Mouse (Mus musculus) layer of hippocampus, adult 9-11 months (tissue): ENCODE measurements at regions not wholly inside any gene's neighbourhood (a gene's known extent, or its start where the extent isn't known, plus 50 kb on each side); places are given as distances from the start of the nearest gene placed in this dataset.

ENCODE experiments used
- DNase-seq: peaks from one replicate; pipeline ENCODE4 v3.0.0; 2022

GRCm38 (mm10) chr3:121902246-121902645 lies 50.1 kb upstream of the Arhgap29 start:
- DNase-seq, result no peak

- DNase-seq, result no peak
Observed at GRCm38 (mm10) chr3:121900429-121900844, 51.9 kb upstream of the Arhgap29 start.

GRCm38 (mm10) chr3:121897821-121898574 lies 54.3 kb upstream of the Arhgap29 start:
- no peak for DNase-seq

GRCm38 (mm10) chr3:121893606-121894005 lies 58.7 kb upstream of the Arhgap29 start:
- no peak for DNase-seq

- no peak for DNase-seq
Observed at GRCm38 (mm10) chr3:121892675-121893074, 59.7 kb upstream of the Arhgap29 start.

GRCm38 (mm10) chr3:121891338-121891737 lies 61.0 kb upstream of the Arhgap29 start:
- no peak for DNase-seq

- DNase-seq, result peak; percentile 31
Observed at GRCm38 (mm10) chr3:121890563-121890962, 61.8 kb upstream of the Arhgap29 start.

- DNase-seq, result no peak
Observed at GRCm38 (mm10) chr3:121886870-121887605, 65.3 kb upstream of the Arhgap29 start.

GRCm38 (mm10) chr3:121886309-121886708 lies 66.0 kb upstream of the Arhgap29 start:
- DNase-seq, result no peak

GRCm38 (mm10) chr3:121885265-121886178 lies 66.8 kb upstream of the Arhgap29 start:
- DNase-seq, result no peak

- DNase-seq, result peak; percentile 92
Observed at GRCm38 (mm10) chr3:121884328-121885248, 67.8 kb upstream of the Arhgap29 start.

GRCm38 (mm10) chr3:121880355-121880754 lies 65.3 kb upstream of the Abcd3 start:
- no peak for DNase-seq

GRCm38 (mm10) chr3:121875072-121875471 lies 60.0 kb upstream of the Abcd3 start:
- DNase-seq, result no peak

GRCm38 (mm10) chr3:121874576-121874975 lies 59.5 kb upstream of the Abcd3 start:
- DNase-seq, result no peak

- no peak for DNase-seq
Observed at GRCm38 (mm10) chr3:121873572-121873971, 58.5 kb upstream of the Abcd3 start.

GRCm38 (mm10) chr3:121872685-121873084 lies 57.6 kb upstream of the Abcd3 start:
- no peak for DNase-seq

GRCm38 (mm10) chr3:121871795-121872194 lies 56.7 kb upstream of the Abcd3 start:
- no peak for DNase-seq

- DNase-seq, result peak; percentile 8
Observed at GRCm38 (mm10) chr3:121870726-121871125, 55.6 kb upstream of the Abcd3 start.

- peak; percentile 42 for DNase-seq
Observed at GRCm38 (mm10) chr3:121869694-121870093, 54.6 kb upstream of the Abcd3 start.

- no peak for DNase-seq
Observed at GRCm38 (mm10) chr3:121867301-121867700, 52.2 kb upstream of the Abcd3 start.

GRCm38 (mm10) chr3:121864734-121865445 lies 49.8 kb upstream of the Abcd3 start:
- no peak for DNase-seq
